Mouse (Mus musculus) left cerebral cortex, adult 2 months (tissue): Measurements from ENCODE around the gene Gm5938. TPM values are rescaled to one million over a fixed set of nuclear protein-coding genes. Genes with fewer than 3 reads are reported as not detected.

Experiments
- DNase-seq, 2 experiments: peaks; one replicate each; pipeline ENCODE4 v3.0.0; 2021 to 2022; ENCODE audit warnings: low spot score in 2 of 2, mixed read lengths in 1 of 2; ENCODE audit errors: extremely low spot score in 1 of 2
- H3K27ac ChIP-seq: fragments of 200-600 bp; 2 replicates; pipeline ENCODE4 v1.8.1; 2022
- H3K4me3 ChIP-seq: fragments of 200-600 bp; 2 replicates; pipeline ENCODE4 v1.8.1; 2022
- CTCF ChIP-seq: fragments of 200-600 bp; IDR thresholded peaks from 2 replicates; pipeline ENCODE4 v1.8.1; 2022; ENCODE audit warnings: antibody characterized with exemption, mild to moderate bottlenecking, moderate library complexity
- intact Hi-C: fragments of 180-260 bp; cut with DNase I; formaldehyde crosslinking; loops from one replicate; pipeline ENCODE4 v1.15.1; 2025
- long read RNA-seq, 2 experiments: library from polyadenylated mRNA; stranded (forward); transcript quantifications; one replicate each; pipeline ENCODE4 v2.0.0; 2021; ENCODE audit warnings: borderline mapping rate in 2 of 2
- total RNA-seq, 2 experiments: library from RNA; stranded (reverse); gene quantifications; 2 replicates each; pipeline ENCODE4 v1.2.3; 2021

Gm5938 gene
- not detected for total RNA-seq
- long read RNA-seq, experiment 1 = 0 reads
- long read RNA-seq, experiment 2 = 0 reads

- DNase-seq = no peak
- no peak for TF ChIP-seq CTCF
- intact Hi-C loops = no loop called here
- Histone ChIP-seq H3K4me3 (no peak within 1 kb of the TSS), H3K27ac (no peak within 1 kb of the TSS)
Measured at GRCm38 (mm10) chrX:78125167-78125566, at the start of gene Gm5938. TSS of gene Gm5938 (plus strand) at chrX:78125467.

GRCm38 (mm10) chrX:78091274-78091673, 34.0 kb upstream of the Gm5938 start, which contains the start of gene Obp1a:
TSS of gene Obp1a (minus strand) at chrX:78091374.
- no peak for DNase-seq
- no peak for TF ChIP-seq CTCF

More at GRCm38 (mm10) chrX:78091274-78091673, 34.0 kb upstream of the Gm5938 start, which contains the start of gene Obp1a:
- intact Hi-C loops = no loop called here
- Histone ChIP-seq H3K4me3 (no peak within 1 kb of the TSS), H3K27ac (no peak within 1 kb of the TSS)

Other genes with a start within 250 kb of the Gm5938 start
- not detected for gene 5430402E10Rik, start 200.4 kb upstream of the Gm5938 start, total RNA-seq
- not detected for gene Obp1a, start 34.1 kb upstream of the Gm5938 start, total RNA-seq
- not detected for gene Obp1b, start 61.3 kb downstream of the Gm5938 start, total RNA-seq
- gene Gm14743, start 120.5 kb downstream of the Gm5938 start, total RNA-seq = not detected
- not detected for gene 4930480E11Rik, start 244.2 kb downstream of the Gm5938 start, total RNA-seq